Mouse (Mus musculus) MEL (cell line): ENCODE results near the gene Ncbp1. TPM values are rescaled to one million over a fixed set of nuclear protein-coding genes. Genes with fewer than 3 reads are reported as not detected.

ENCODE experiments used
- DNase-seq: peaks from one replicate; pipeline ENCODE4 v3.0.0; 2011; ENCODE audit warnings: low read depth, low spot score
- H3K27ac ChIP-seq: 2 replicates; pipeline ENCODE4 v1.5.1; 2012; ENCODE audit warnings: low read depth, mild to moderate bottlenecking, control low read depth, low read length, moderate library complexity; ENCODE audit not compliant: control insufficient read depth
- H3K27me3 ChIP-seq, 2 experiments: fragments of 150-350 bp in 1 of 2; sonication (generic) in 1 of 2; 2 replicates each; pipeline ENCODE4 v1.6.1; 2012; ENCODE audit warnings: low read length in 2 of 2, mild to moderate bottlenecking in 2 of 2, improper control_type of control experiment in 1 of 2, moderate library complexity in 1 of 2; ENCODE audit not compliant: insufficient read depth in 2 of 2, control insufficient read depth in 1 of 2
- H3K36me3 ChIP-seq, 2 experiments: 2 replicates each; pipeline ENCODE4 v1.6.1; 2012 to 2014; ENCODE audit warnings: low read length in 2 of 2, improper control_type of control experiment in 1 of 2, inconsistent platforms in 1 of 2, mild to moderate bottlenecking in 1 of 2; ENCODE audit not compliant: insufficient read depth in 2 of 2, control insufficient read depth in 1 of 2
- H3K4me1 ChIP-seq, 2 experiments: fragments of 150-350 bp in 1 of 2; sonication (generic) in 1 of 2; 2 replicates each; pipeline ENCODE4 v1.6.1; 2012; ENCODE audit warnings: low read length in 2 of 2, improper control_type of control experiment in 1 of 2, mild to moderate bottlenecking in 1 of 2; ENCODE audit not compliant: insufficient read depth in 2 of 2, control insufficient read depth in 1 of 2
- H3K4me3 ChIP-seq, 2 experiments: fragments of 150-350 bp in 1 of 2; sonication (generic) in 1 of 2; 2 replicates each; pipeline ENCODE4 v1.5.1; 2012; ENCODE audit warnings: low read depth in 2 of 2, low read length in 2 of 2, mild to moderate bottlenecking in 2 of 2, moderate library complexity in 2 of 2, control low read depth in 1 of 2, improper control_type of control experiment in 1 of 2; ENCODE audit not compliant: control insufficient read depth in 1 of 2, insufficient read depth in 1 of 2
- H3K79me2 ChIP-seq: 2 replicates; pipeline ENCODE4 v1.6.1; 2012; ENCODE audit warnings: mild to moderate bottlenecking, low read length, moderate library complexity; ENCODE audit not compliant: control insufficient read depth, poor library complexity, insufficient read depth
- H3K9ac ChIP-seq: 2 replicates; pipeline ENCODE4 v1.6.1; 2012; ENCODE audit warnings: low read depth, mild to moderate bottlenecking, control low read depth, low read length, moderate library complexity; ENCODE audit not compliant: control insufficient read depth, poor library complexity, severe bottlenecking
- H3K9me3 ChIP-seq: fragments of 150-350 bp; sonication (generic); replicated peaks from 2 replicates; pipeline ENCODE4 v1.6.1; 2012; ENCODE audit warnings: mild to moderate bottlenecking, low read length, improper control_type of control experiment, moderate library complexity; ENCODE audit not compliant: insufficient read depth
- BHLHE40 ChIP-seq: IDR thresholded peaks from 2 replicates; pipeline ENCODE4 v1.6.1; 2012; ENCODE audit warnings: low read depth, mild to moderate bottlenecking, inconsistent platforms, low read length, improper control_type of control experiment, borderline replicate concordance
- CTCF ChIP-seq, 3 experiments: IDR thresholded peaks in 2 of 3; conservative IDR thresholded peaks in 1 of 3; 2 replicates each; pipeline ENCODE4 v1.5.1; 2011 to 2012; ENCODE audit warnings: low read length in 3 of 3, low read depth in 2 of 3, mild to moderate bottlenecking in 2 of 3, improper control_type of control experiment in 1 of 3, inconsistent platforms in 1 of 3, mixed read lengths in 1 of 3, moderate library complexity in 1 of 3; ENCODE audit not compliant: control insufficient read depth in 1 of 3, insufficient read depth in 1 of 3, poor library complexity in 1 of 3, severe bottlenecking in 1 of 3
- ELF1 ChIP-seq: IDR thresholded peaks from 2 replicates; pipeline ENCODE4 v1.6.1; 2014; ENCODE audit warnings: low read depth, mild to moderate bottlenecking, inconsistent platforms, low read length, improper control_type of control experiment, moderate library complexity
- HCFC1 ChIP-seq: IDR thresholded peaks from 2 replicates; pipeline ENCODE4 v1.6.1; 2012; ENCODE audit warnings: low read depth, mild to moderate bottlenecking, inconsistent platforms, low read length, improper control_type of control experiment, moderate library complexity
- KAT2A ChIP-seq: conservative IDR thresholded peaks from 2 replicates; pipeline ENCODE4 v1.6.1; 2012; ENCODE audit warnings: low read depth, low read length, improper control_type of control experiment, inconsistent platforms
- MAFK ChIP-seq: IDR thresholded peaks from 2 replicates; pipeline ENCODE4 v1.6.1; 2011; ENCODE audit warnings: low read depth, mild to moderate bottlenecking, low read length, improper control_type of control experiment, borderline replicate concordance
- MYC ChIP-seq: IDR thresholded peaks from 2 replicates; pipeline ENCODE4 v1.6.1; 2011; ENCODE audit warnings: low read depth, mild to moderate bottlenecking, low read length, improper control_type of control experiment, moderate library complexity
- RAD21 ChIP-seq: IDR thresholded peaks from 2 replicates; pipeline ENCODE4 v1.6.1; 2011; ENCODE audit warnings: mild to moderate bottlenecking, low read depth, low read length, improper control_type of control experiment
- SIN3A ChIP-seq: IDR thresholded peaks from 2 replicates; pipeline ENCODE4 v1.6.1; 2012; ENCODE audit warnings: low read length, improper control_type of control experiment, inconsistent platforms
- SMC3 ChIP-seq: IDR thresholded peaks from 2 replicates; pipeline ENCODE4 v1.6.1; 2011; ENCODE audit warnings: low read depth, low read length, improper control_type of control experiment
- TCF12 ChIP-seq: IDR thresholded peaks from 2 replicates; pipeline ENCODE4 v1.6.1; 2014; ENCODE audit warnings: low read depth, mild to moderate bottlenecking, inconsistent platforms, low read length, improper control_type of control experiment, moderate library complexity
- ZC3H11A ChIP-seq: IDR thresholded peaks from 2 replicates; pipeline ENCODE4 v1.6.1; 2012; ENCODE audit warnings: low read depth, mild to moderate bottlenecking, inconsistent platforms, low read length, improper control_type of control experiment
- ZKSCAN1 ChIP-seq: IDR thresholded peaks from 2 replicates; pipeline ENCODE4 v1.6.1; 2012; ENCODE audit warnings: low read depth, mild to moderate bottlenecking, inconsistent platforms, low read length, improper control_type of control experiment, moderate library complexity
- polyA plus RNA-seq, 2 experiments: library from polyadenylated mRNA; stranded (reverse) in 1 of 2; unstranded in 1 of 2; fragments of >175 nt in 1 of 2; fragments of >200 nt in 1 of 2; gene quantifications; 2 replicates each; pipeline versions ENCODE4 v1.2.1 to v1.2.4; 2012; ENCODE audit warnings: low replicate concordance in 2 of 2, low read depth in 1 of 2; ENCODE audit not compliant: insufficient read length in 2 of 2, insufficient read depth in 1 of 2, missing spikeins in 1 of 2
- total RNA-seq: library from RNA; depleted of rRNA; stranded (reverse); fragments of 300-350 nt; gene quantifications from 2 replicates; pipeline ENCODE4 v1.2.3, GENCODE M21; 2012

The Ncbp1 gene
- total and polyA plus RNA-seq, 3 experiments, result 86.6 to 106 TPM; not detected in 1

GRCm38 (mm10) chr4:46126541-46126940, 11.9 kb upstream of the Ncbp1 start:
- H3K27ac ChIP-seq, result no peak overlapping the region

GRCm38 (mm10) chr4:46129311-46130004, 9.0 kb upstream of the Ncbp1 start:
- Histone ChIP-seq H3K9ac (no peak overlapping the region), H3K27ac (no peak overlapping the region), H3K4me1 (no peaks in the 10 kb centered on the region), H3K36me3 (peaks cover 0 to 6% of the 10 kb centered on the region in 2 experiments; a peak in 2 of 4 replicates), H3K4me3 (no peak overlapping the region), H3K79me2 (no peaks in the 10 kb centered on the region), H3K27me3 (no peaks in the 10 kb centered on the region), H3K9me3 (no peaks in the 10 kb centered on the region)
- TF ChIP-seq ELF1 (no peak), ZKSCAN1 (no peak), SIN3A (no peak), KAT2A (no peak)
- DNase-seq, result no peak

More at GRCm38 (mm10) chr4:46126541-46126940, 11.9 kb upstream of the Ncbp1 start:
- peak; percentile 81 for DNase-seq
- Histone ChIP-seq H3K79me2 (no peaks in the 10 kb centered on the region), H3K4me1 (no peaks in the 10 kb centered on the region), H3K9me3 (no peaks in the 10 kb centered on the region), H3K9ac (no peak overlapping the region), H3K36me3 (peaks cover 0 to 13% of the 10 kb centered on the region in 2 experiments; a peak in 2 of 4 replicates), H3K27me3 (no peaks in the 10 kb centered on the region), H3K4me3 (no peak overlapping the region)
- no peak for TF ChIP-seq HCFC1
- TF ChIP-seq SMC3, result peak; percentile 91
- TF ChIP-seq TCF12, result no peak
- 0 out of 2 replicates have a peak, but pooled peaks have one; percentile 30 for TF ChIP-seq MYC
- TF ChIP-seq RAD21, result peak; percentile 91
- TF ChIP-seq BHLHE40, result no peak
- TF ChIP-seq CTCF (IDR thresholded peaks at IDR 0.05 in 2 of 3, conservative IDR thresholded peaks at IDR 0.05 in 1 of 3; ENCODE audit: control insufficient read depth in 1 of 3, insufficient read depth in 1 of 3, low read depth in 2 of 3, low read length in 3 of 3, poor library complexity in 1 of 3, severe bottlenecking in 1 of 3), result peak; percentile 88 to 96 (median 96)
- TF ChIP-seq SIN3A, result peak; percentile 32; the same call in 1 of the 2 replicates
- peak; percentile 88 for TF ChIP-seq ZC3H11A

DNA sequence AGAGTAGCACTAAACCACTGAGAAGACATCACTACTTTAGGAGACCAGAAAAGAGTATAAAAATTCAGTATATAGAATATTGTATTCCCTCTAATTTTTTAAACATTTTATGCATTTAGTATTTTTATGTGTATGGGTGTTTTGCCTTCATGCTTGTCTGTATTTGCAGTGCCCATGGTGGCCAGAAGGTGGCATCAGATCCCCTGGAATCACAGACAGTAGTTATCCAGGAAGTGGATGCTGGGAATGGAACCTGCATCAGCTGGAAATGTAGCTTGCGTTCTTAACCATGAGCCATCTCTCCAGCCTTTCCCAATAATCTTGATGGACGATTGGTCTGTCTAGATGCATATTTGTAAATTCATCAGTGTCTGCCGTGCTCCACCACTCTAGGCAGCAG, 8.2 kb upstream of the Ncbp1 start:
- Histone ChIP-seq H3K9me3 (no peaks in the 10 kb centered on the region), H3K4me1 (no peaks in the 10 kb centered on the region), H3K27ac (no peak overlapping the region), H3K36me3 (peaks cover 0 to 3% of the 10 kb centered on the region in 2 experiments; a peak in 2 of 4 replicates), H3K27me3 (no peaks in the 10 kb centered on the region), H3K9ac (no peak overlapping the region), H3K4me3 (no peak overlapping the region), H3K79me2 (no peaks in the 10 kb centered on the region)
- DNase-seq, result peak; percentile 71
- TF ChIP-seq RAD21, result peak; percentile 56
- no peak for TF ChIP-seq MAFK
- peak; percentile 79 to 84 (median 79) for TF ChIP-seq CTCF (IDR thresholded peaks at IDR 0.05 in 2 of 3, conservative IDR thresholded peaks at IDR 0.05 in 1 of 3; ENCODE audit: control insufficient read depth in 1 of 3, insufficient read depth in 1 of 3, low read depth in 2 of 3, low read length in 3 of 3, poor library complexity in 1 of 3, severe bottlenecking in 1 of 3)
- TF ChIP-seq SMC3, result peak; percentile 53; the same call in 1 of the 2 replicates
- TF ChIP-seq ELF1, result peak; percentile 67
